Mouse (Mus musculus): ENCODE data around the gene Slc16a5. TPM values are rescaled to one million over a fixed set of nuclear protein-coding genes. Genes with fewer than 3 reads are reported as not detected.
A peak's percentile ranks its signal among the peaks of the same experiment; 100 is the strongest.
"Not testable (repeated sequence)": the region's sequence is repeated elsewhere in the genome, so short reads cannot be mapped to it uniquely, and the experiment has no call there.

The Slc16a5 gene
- polyA plus RNA-seq, 1 experiment from 2014 or later, result 0.36 TPM

DNA sequence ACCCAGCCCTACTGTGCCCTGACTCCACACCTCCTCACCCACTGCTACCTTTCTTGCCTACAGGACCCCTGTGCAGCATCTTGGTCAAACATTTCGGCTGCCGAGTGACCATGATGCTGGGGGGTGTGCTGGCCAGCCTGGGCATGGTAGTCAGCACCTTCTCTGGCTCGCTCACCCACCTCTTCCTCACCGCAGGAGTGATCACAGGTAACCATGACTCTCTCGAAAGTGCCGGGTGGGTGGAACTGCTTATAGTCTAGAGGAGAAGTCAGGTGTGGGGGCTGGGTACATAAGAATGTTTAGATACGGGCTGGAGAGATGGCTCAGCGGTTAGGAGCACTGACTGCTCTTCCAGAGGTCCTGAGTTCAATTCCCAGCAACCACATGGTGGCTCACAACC is 2.6 kb downstream of the Slc16a5 start:
- H3K9me3 ChIP-seq (replicated peaks), result no peaks in the 10 kb centered on the region
- 90% methylated on average over 8 of the region's 8 CpGs for WGBS
- peaks cover 8% of the 10 kb centered on the region for H3K4me1 ChIP-seq
- no peak overlapping the region for H3K4me3 ChIP-seq (replicated peaks)
- ATAC-seq (ENCODE audit: insufficient number of reproducible peaks, low FRiP score, low TSS enrichment, low read depth), result no peak
- no peak overlapping the region for H3K4me2 ChIP-seq (replicated peaks)
- no peaks in the 10 kb centered on the region for H3K27me3 ChIP-seq
- no peaks in the 10 kb centered on the region for H3K36me3 ChIP-seq
- no peak overlapping the region for H3K27ac ChIP-seq (replicated peaks)
- no peak overlapping the region for H3K9ac ChIP-seq

GRCm38 (mm10) chr11:115467217-115467618 is 4.9 kb downstream of the Slc16a5 start:
- no peak overlapping the region for H3K9ac ChIP-seq
- H3K27me3 ChIP-seq, result no peaks in the 10 kb centered on the region
- WGBS, result 11% methylated on average over 4 of the region's 4 CpGs
- H3K9me3 ChIP-seq (replicated peaks), result no peaks in the 10 kb centered on the region
- no peak overlapping the region for H3K27ac ChIP-seq (replicated peaks)
- no peak overlapping the region for H3K4me2 ChIP-seq (replicated peaks)
- ATAC-seq (ENCODE audit: insufficient number of reproducible peaks, low FRiP score, low TSS enrichment, low read depth), result peak; percentile 37; the same call in 1 of the 2 replicates
- H3K4me1 ChIP-seq, result peaks cover 8% of the 10 kb centered on the region
- no peak overlapping the region for H3K4me3 ChIP-seq (replicated peaks)
- H3K36me3 ChIP-seq, result no peaks in the 10 kb centered on the region

DNA sequence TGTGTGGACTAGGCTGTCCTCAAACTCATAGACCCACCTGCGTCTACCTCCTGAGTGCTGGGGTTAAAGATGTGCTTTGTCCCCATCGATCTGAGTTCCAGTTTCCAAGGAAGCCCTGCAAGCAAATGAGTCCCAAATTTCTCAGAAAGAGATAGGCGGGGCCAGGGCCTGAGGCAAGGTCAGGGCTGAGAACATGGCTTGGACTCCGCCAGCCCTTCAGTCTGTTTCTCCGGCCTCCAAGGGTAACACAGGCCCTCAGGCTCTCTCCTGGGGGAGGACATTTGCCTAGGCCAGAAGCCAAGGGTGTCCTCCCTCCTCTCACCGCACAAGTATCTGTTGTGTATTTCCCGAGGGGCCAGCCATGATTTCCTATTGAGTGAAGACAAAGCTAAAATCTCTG is 9.9 kb downstream of the Slc16a5 start:
- Histone ChIP-seq H3K4me2 (replicated peaks) (no peak overlapping the region), H3K27ac (replicated peaks) (no peak overlapping the region), H3K4me3 (replicated peaks) (no peak overlapping the region), H3K36me3 (no peaks in the 10 kb centered on the region), H3K9me3 (replicated peaks) (no peaks in the 10 kb centered on the region), H3K9ac (no peak overlapping the region), H3K27me3 (no peaks in the 10 kb centered on the region), H3K4me1 (peaks cover 37% of the 10 kb centered on the region)
- no peak for ATAC-seq (ENCODE audit: insufficient number of reproducible peaks, low FRiP score, low TSS enrichment, low read depth)
- WGBS, result 81% methylated on average over 7 of the region's 7 CpGs

- WGBS, result 9% methylated on average over 15 of the region's 15 CpGs
Observed at GRCm38 (mm10) chr11:115473626-115474275, 11.5 kb downstream of the Slc16a5 start.

GRCm38 (mm10) chr11:115475025-115475757 is 12.9 kb downstream of the Slc16a5 start, which contains the start of gene Armc7:
Gene Armc7, plus strand, starts transcription at chr11:115475667.
- peak; percentile 96 for ATAC-seq (ENCODE audit: insufficient number of reproducible peaks, low FRiP score, low TSS enrichment, low read depth)

More at GRCm38 (mm10) chr11:115473626-115474275, 11.5 kb downstream of the Slc16a5 start:
- H3K27ac ChIP-seq (replicated peaks), result peak overlapping the region; percentile 83
- no peaks in the 10 kb centered on the region for H3K9me3 ChIP-seq (replicated peaks)
- H3K9ac ChIP-seq, result no peak overlapping the region
- no peak for ATAC-seq (ENCODE audit: insufficient number of reproducible peaks, low FRiP score, low TSS enrichment, low read depth)
- H3K4me2 ChIP-seq (replicated peaks), result peak overlapping the region; percentile 26
- H3K4me1 ChIP-seq, result peaks cover 35% of the 10 kb centered on the region
- H3K36me3 ChIP-seq, result no peaks in the 10 kb centered on the region
- H3K27me3 ChIP-seq, result no peaks in the 10 kb centered on the region
- H3K4me3 ChIP-seq (replicated peaks), result peak overlapping the region; percentile 10

DNA sequence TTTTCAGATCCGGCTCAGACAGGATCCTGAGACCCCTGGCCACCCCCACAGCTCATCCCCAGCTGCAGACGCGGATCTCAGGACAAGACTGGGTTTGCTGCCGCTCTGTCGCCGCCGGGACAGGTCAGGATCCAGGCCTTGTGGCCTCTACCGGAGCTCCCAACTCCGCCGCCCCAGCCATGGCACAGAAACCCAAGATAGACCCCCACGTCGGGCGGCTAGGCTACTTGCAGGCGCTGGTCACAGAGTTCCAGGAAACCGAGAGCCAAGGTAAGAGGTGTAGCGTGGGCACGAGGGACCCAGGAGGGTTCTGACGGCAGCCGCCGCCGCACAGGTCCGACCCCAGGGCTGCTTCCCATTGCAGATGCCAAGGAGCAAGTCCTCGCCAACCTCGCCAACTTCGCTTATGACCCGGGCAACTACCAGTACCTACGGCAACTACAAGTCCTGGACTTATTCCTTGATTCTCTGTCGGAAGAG is 13.5 kb downstream of the Slc16a5 start:
- H3K9ac ChIP-seq, result peak overlapping the region; percentile 71
- no peak for ATAC-seq (ENCODE audit: insufficient number of reproducible peaks, low FRiP score, low TSS enrichment, low read depth)
- H3K9me3 ChIP-seq (replicated peaks), result no peaks in the 10 kb centered on the region
- peak overlapping the region; percentile 84 for H3K4me3 ChIP-seq (replicated peaks)
- H3K4me2 ChIP-seq (replicated peaks), result peak overlapping the region; percentile 90
- no peaks in the 10 kb centered on the region for H3K27me3 ChIP-seq
- peaks cover 35% of the 10 kb centered on the region for H3K4me1 ChIP-seq
- H3K27ac ChIP-seq (replicated peaks), result peak overlapping the region; percentile 83
- 2% methylated on average over 28 of the region's 28 CpGs for WGBS
- H3K36me3 ChIP-seq, result peaks cover 5% of the 10 kb centered on the region; the same call in 1 of the 2 replicates

More at GRCm38 (mm10) chr11:115475025-115475757, 12.9 kb downstream of the Slc16a5 start, which contains the start of gene Armc7:
- Histone ChIP-seq H3K27me3 (no peaks in the 10 kb centered on the region), H3K27ac (replicated peaks) (peak within 1 kb of the TSS; percentile 83), H3K9me3 (replicated peaks) (no peaks in the 10 kb centered on the region), H3K9ac (peak within 1 kb of the TSS; percentile 71), H3K4me2 (replicated peaks) (peak within 1 kb of the TSS; percentile 90), H3K4me1 (peaks cover 35% of the 10 kb centered on the region), H3K4me3 (replicated peaks) (peak within 1 kb of the TSS; percentile 84), H3K36me3 (peaks cover 5% of the 10 kb centered on the region; the same call in 1 of the 2 replicates)
- WGBS, result 2% methylated on average over 26 of the region's 26 CpGs

GRCm38 (mm10) chr11:115476630-115477029 is 14.4 kb downstream of the Slc16a5 start:
- 83% methylated on average over 4 of the region's 4 CpGs for WGBS
- ATAC-seq (ENCODE audit: insufficient number of reproducible peaks, low FRiP score, low TSS enrichment, low read depth); H3K27me3 ChIP-seq; H3K27ac ChIP-seq (replicated peaks); H3K9me3 ChIP-seq (replicated peaks); H3K36me3 ChIP-seq: not testable (repeated sequence)
- H3K4me2 ChIP-seq (replicated peaks), result peak overlapping the region; percentile 90
- peak overlapping the region; percentile 84 for H3K4me3 ChIP-seq (replicated peaks)
- 0 out of 2 replicates have a peak overlapping the region, but pooled peaks have one; percentile 71 for H3K9ac ChIP-seq
- H3K4me1 ChIP-seq, result peaks cover 35% of the 10 kb centered on the region

DNA sequence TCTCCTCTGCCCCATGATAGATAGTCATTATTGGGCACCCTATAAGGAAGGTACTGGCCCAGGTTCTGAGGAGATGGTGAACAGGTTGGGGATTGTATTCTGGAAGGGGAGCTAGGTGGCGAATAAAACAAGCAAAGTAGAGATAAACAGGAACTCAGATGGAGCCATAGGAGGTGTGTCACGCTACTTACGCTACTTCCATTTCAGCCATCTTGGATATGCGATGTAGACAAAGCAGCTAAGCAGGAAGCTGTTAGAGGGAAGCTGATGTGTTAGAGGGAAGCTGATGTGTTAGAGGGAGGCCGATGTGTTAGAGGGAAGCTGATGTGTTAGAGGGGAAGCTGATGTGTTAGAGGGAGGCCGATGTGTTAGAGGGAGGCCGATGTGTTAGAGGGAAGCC is 15.1 kb downstream of the Slc16a5 start:
- H3K4me3 ChIP-seq (replicated peaks); ATAC-seq (ENCODE audit: insufficient number of reproducible peaks, low FRiP score, low TSS enrichment, low read depth); H3K27me3 ChIP-seq; H3K9ac ChIP-seq; H3K36me3 ChIP-seq; H3K27ac ChIP-seq (replicated peaks); H3K9me3 ChIP-seq (replicated peaks): not testable (repeated sequence)
- WGBS, result 82% methylated on average over 7 of the region's 7 CpGs
- Histone ChIP-seq H3K4me2 (replicated peaks) (peak overlapping the region; percentile 90; the same call in 1 of the 2 replicates), H3K4me1 (peaks cover 35% of the 10 kb centered on the region)

DNA sequence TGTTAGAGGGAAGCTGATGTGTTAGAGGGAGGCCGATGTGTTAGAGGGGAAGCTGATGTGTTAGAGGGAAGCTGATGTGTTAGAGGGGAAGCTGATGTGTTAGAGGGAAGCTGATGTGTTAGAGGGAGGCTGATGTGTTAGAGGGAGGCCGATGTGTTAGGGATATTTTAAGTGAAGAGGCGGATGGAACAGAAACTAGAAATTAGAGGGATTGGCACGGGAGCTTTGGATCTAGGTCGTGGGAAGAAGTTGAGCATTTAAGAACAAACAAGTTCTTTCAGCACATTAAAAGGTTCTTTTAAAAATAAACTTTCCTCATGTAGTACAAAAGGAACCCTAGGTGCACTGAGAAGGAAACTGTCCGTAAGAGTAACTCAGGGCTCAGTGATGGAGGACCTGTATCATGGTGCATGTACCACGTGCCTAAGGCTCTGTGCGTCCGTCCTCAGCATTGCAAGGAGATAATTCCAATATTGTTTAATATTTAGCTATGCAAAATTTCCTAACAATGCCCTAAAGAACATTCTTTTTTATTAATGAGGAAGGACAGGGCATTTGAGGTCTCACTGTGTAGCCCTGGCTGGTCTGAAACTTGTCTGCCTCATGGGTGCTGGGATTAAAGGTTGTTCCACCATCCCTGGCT is 16.1 kb downstream of the Slc16a5 start:
- 89% methylated on average over 9 of the region's 9 CpGs for WGBS
- peaks cover 34% of the 10 kb centered on the region for H3K4me1 ChIP-seq
- no peak overlapping the region for H3K9ac ChIP-seq
- no peaks in the 10 kb centered on the region for H3K27me3 ChIP-seq
- peaks cover 5% of the 10 kb centered on the region; the same call in 1 of the 2 replicates for H3K36me3 ChIP-seq
- ATAC-seq (ENCODE audit: insufficient number of reproducible peaks, low FRiP score, low TSS enrichment, low read depth), result no peak
- no peak overlapping the region for H3K4me2 ChIP-seq (replicated peaks)
- no peak overlapping the region for H3K27ac ChIP-seq (replicated peaks)
- H3K4me3 ChIP-seq (replicated peaks), result no peak overlapping the region
- no peaks in the 10 kb centered on the region for H3K9me3 ChIP-seq (replicated peaks)

- WGBS, result 82% methylated on average over 6 of the region's 6 CpGs
- H3K4me1 ChIP-seq, result peaks cover 7% of the 10 kb centered on the region
- no peak overlapping the region for H3K4me2 ChIP-seq (replicated peaks)
- H3K9ac ChIP-seq, result no peak overlapping the region
- H3K27ac ChIP-seq (replicated peaks), result no peak overlapping the region
- no peaks in the 10 kb centered on the region for H3K9me3 ChIP-seq (replicated peaks)
- no peak overlapping the region for H3K4me3 ChIP-seq (replicated peaks)
- H3K27me3 ChIP-seq, result no peaks in the 10 kb centered on the region
- peaks cover 5% of the 10 kb centered on the region; the same call in 1 of the 2 replicates for H3K36me3 ChIP-seq
- no peak for ATAC-seq (ENCODE audit: insufficient number of reproducible peaks, low FRiP score, low TSS enrichment, low read depth)
Observed at GRCm38 (mm10) chr11:115481553-115482259, 19.4 kb downstream of the Slc16a5 start.
